Mouse (Mus musculus) lung, embryonic 16.5 days (tissue): Measurements from ENCODE around the gene Fam160a1. TPM values are rescaled to one million over a fixed set of nuclear protein-coding genes. Genes with fewer than 3 reads are reported as not detected.

Experiments
- ATAC-seq: fragments of 200-750 bp; cut with Nextera tagmentation; 2 replicates; pipeline ENCODE4 v1.8.0; 2017; ENCODE audit warnings: low read depth, mild to moderate bottlenecking, moderate library complexity
- H3K27ac ChIP-seq: fragments of 300-500 bp; sonication (generic); 2 replicates; pipeline ENCODE4 v1.5.1; 2014; ENCODE audit warnings: mild to moderate bottlenecking, control low read depth, low read length
- H3K27me3 ChIP-seq: fragments of 300-500 bp; sonication (generic); 2 replicates; pipeline ENCODE4 v1.6.1; 2014; ENCODE audit warnings: low read depth, low read length, mixed read lengths; ENCODE audit not compliant: control insufficient read depth, insufficient read depth
- H3K36me3 ChIP-seq: fragments of 300-500 bp; sonication (generic); 2 replicates; pipeline ENCODE4 v1.6.1; 2014; ENCODE audit warnings: low read length; ENCODE audit not compliant: control insufficient read depth, insufficient read depth
- H3K4me1 ChIP-seq: fragments of 300-500 bp; sonication (generic); replicated peaks from 2 replicates; pipeline ENCODE4 v1.6.1; 2014; ENCODE audit warnings: low read length, mixed read lengths; ENCODE audit not compliant: control insufficient read depth, insufficient read depth
- H3K4me2 ChIP-seq: fragments of 300-500 bp; sonication (generic); 2 replicates; pipeline ENCODE4 v1.6.1; 2014; ENCODE audit warnings: low read depth, low read length, control low read depth
- H3K4me3 ChIP-seq: fragments of 300-500 bp; sonication (generic); 2 replicates; pipeline ENCODE4 v1.5.1; 2014; ENCODE audit warnings: mild to moderate bottlenecking, low read length, control low read depth
- H3K9ac ChIP-seq: fragments of 300-500 bp; sonication (generic); 2 replicates; pipeline ENCODE4 v1.6.1; 2014; ENCODE audit warnings: low read length, control low read depth
- H3K9me3 ChIP-seq: fragments of 300-500 bp; sonication (generic); 2 replicates; pipeline ENCODE4 v1.6.1; 2016; ENCODE audit warnings: low read length; ENCODE audit not compliant: control insufficient read depth
- WGBS: fragments of 180-500 bp; shearing (Covaris S2); extraction: QIAGEN DNeasy Blood & Tissue Kit; methylation state at CpG from one replicate; pipeline ENCODE4 v1.1.7; 2014; 5-methylcytosine and 5-hydroxymethylcytosine counted together
- polyA plus RNA-seq: library from polyadenylated mRNA; unstranded; fragments of >200 nt; fragmentation: Nextera tagmentation; extraction: Ambion mirVana; gene quantifications from 2 replicates; pipeline ENCODE4 v1.2.1, GENCODE M21; 2015

The Fam160a1 gene
- 3.4 and 3.5 TPM in 2 replicates for polyA plus RNA-seq

- H3K9ac ChIP-seq = no peak within 1 kb of the TSS
- H3K4me3 ChIP-seq = no peak within 1 kb of the TSS
- H3K9me3 ChIP-seq = no peaks in the 10 kb centered on the region
- no peak within 1 kb of the TSS for H3K4me2 ChIP-seq
- WGBS = 73% methylated on average over 2 of the region's 2 CpGs
- H3K27ac ChIP-seq = no peak within 1 kb of the TSS
- ATAC-seq = no peak
- no peaks in the 10 kb centered on the region for H3K27me3 ChIP-seq
- no peaks in the 10 kb centered on the region for H3K4me1 ChIP-seq
- no peaks in the 10 kb centered on the region for H3K36me3 ChIP-seq
These were observed at the start of gene Fam160a1 for GRCm38 (mm10) chr3:85817191-85817590. Fam160a1 (minus strand) TSS chr3:85817291.

- Histone ChIP-seq H3K27me3 (no peaks in the 10 kb centered on the region), H3K27ac (no peak overlapping the region), H3K9ac (no peak overlapping the region), H3K36me3 (no peaks in the 10 kb centered on the region), H3K4me1 (no peaks in the 10 kb centered on the region; the same call in 1 of the 2 replicates), H3K4me2 (no peak overlapping the region), H3K4me3 (no peak overlapping the region), H3K9me3 (peaks cover 2% of the 10 kb centered on the region)
- 20% methylated on average over 3 of the region's 3 CpGs for WGBS
- no peak for ATAC-seq
These were observed 46.9 kb upstream of the Fam160a1 start for GRCm38 (mm10) chr3:85863996-85864395.

- no peak for ATAC-seq
- H3K9me3 ChIP-seq = no peaks in the 10 kb centered on the region
- WGBS = 72% methylated on average over 2 of the region's 2 CpGs
- H3K4me1 ChIP-seq = peaks cover 9% of the 10 kb centered on the region
- no peak overlapping the region for H3K27ac ChIP-seq
- no peak overlapping the region for H3K9ac ChIP-seq
- no peak overlapping the region for H3K4me3 ChIP-seq
- H3K27me3 ChIP-seq = no peaks in the 10 kb centered on the region
- H3K36me3 ChIP-seq = no peaks in the 10 kb centered on the region
- no peak overlapping the region for H3K4me2 ChIP-seq
These were observed 45.8 kb upstream of the Fam160a1 start for GRCm38 (mm10) chr3:85862886-85863285.

GRCm38 (mm10) chr3:85860996-85861395 is 43.9 kb upstream of the Fam160a1 start:
- Histone ChIP-seq H3K4me2 (no peak overlapping the region), H3K9me3 (no peaks in the 10 kb centered on the region), H3K36me3 (no peaks in the 10 kb centered on the region), H3K27me3 (no peaks in the 10 kb centered on the region), H3K4me3 (no peak overlapping the region), H3K9ac (no peak overlapping the region), H3K27ac (no peak overlapping the region), H3K4me1 (peaks cover 13% of the 10 kb centered on the region)
- ATAC-seq = no peak
- WGBS = 78% methylated on average over 5 of the region's 5 CpGs

- Histone ChIP-seq H3K4me3 (no peak overlapping the region), H3K9ac (no peak overlapping the region), H3K4me1 (peaks cover 13% of the 10 kb centered on the region), H3K27ac (no peak overlapping the region), H3K9me3 (no peaks in the 10 kb centered on the region), H3K27me3 (no peaks in the 10 kb centered on the region), H3K4me2 (no peak overlapping the region), H3K36me3 (no peaks in the 10 kb centered on the region)
- WGBS = 69% methylated on average over 6 of the region's 6 CpGs
- no peak for ATAC-seq
These were observed 42.2 kb upstream of the Fam160a1 start for GRCm38 (mm10) chr3:85859311-85859710.

- Histone ChIP-seq H3K27ac (peak overlapping the region; percentile 86), H3K9ac (no peak overlapping the region)
These were observed 41.3 kb upstream of the Fam160a1 start for GRCm38 (mm10) chr3:85858140-85859135.

GRCm38 (mm10) chr3:85857083-85857482 is 40.0 kb upstream of the Fam160a1 start:
- H3K4me2 ChIP-seq = no peak overlapping the region
- ATAC-seq = no peak
- WGBS = 37% methylated on average over 4 of the region's 4 CpGs
- no peak overlapping the region for H3K9ac ChIP-seq
- no peak overlapping the region for H3K27ac ChIP-seq
- no peaks in the 10 kb centered on the region for H3K27me3 ChIP-seq
- no peak overlapping the region for H3K4me3 ChIP-seq
- no peaks in the 10 kb centered on the region for H3K36me3 ChIP-seq
- no peaks in the 10 kb centered on the region for H3K9me3 ChIP-seq
- peaks cover 13% of the 10 kb centered on the region for H3K4me1 ChIP-seq

More at GRCm38 (mm10) chr3:85858140-85859135, 41.3 kb upstream of the Fam160a1 start:
- H3K4me1 ChIP-seq = peaks cover 13% of the 10 kb centered on the region
- 51% methylated on average over 11 of the region's 11 CpGs for WGBS
- no peaks in the 10 kb centered on the region for H3K9me3 ChIP-seq
- H3K4me2 ChIP-seq = no peak overlapping the region
- ATAC-seq = peak; percentile 79
- H3K27me3 ChIP-seq = no peaks in the 10 kb centered on the region
- H3K36me3 ChIP-seq = no peaks in the 10 kb centered on the region
- no peak overlapping the region for H3K4me3 ChIP-seq

- 83% methylated on average over 5 of the region's 5 CpGs for WGBS
- peaks cover 13% of the 10 kb centered on the region for H3K4me1 ChIP-seq
- ATAC-seq = no peak
- no peak overlapping the region for H3K4me3 ChIP-seq
- no peaks in the 10 kb centered on the region for H3K27me3 ChIP-seq
- no peaks in the 10 kb centered on the region for H3K9me3 ChIP-seq
- no peak overlapping the region for H3K4me2 ChIP-seq
- H3K27ac ChIP-seq = no peak overlapping the region
- no peaks in the 10 kb centered on the region for H3K36me3 ChIP-seq
- H3K9ac ChIP-seq = no peak overlapping the region
These were observed 38.9 kb upstream of the Fam160a1 start for GRCm38 (mm10) chr3:85855947-85856346.

GRCm38 (mm10) chr3:85855043-85855442 is 38.0 kb upstream of the Fam160a1 start:
- H3K27ac ChIP-seq = no peak overlapping the region
- no peak overlapping the region for H3K4me2 ChIP-seq
- no peaks in the 10 kb centered on the region for H3K36me3 ChIP-seq
- H3K9me3 ChIP-seq = no peaks in the 10 kb centered on the region
- no peak overlapping the region for H3K4me3 ChIP-seq
- H3K27me3 ChIP-seq = no peaks in the 10 kb centered on the region
- ATAC-seq = no peak
- 80% methylated on average over 3 of the region's 3 CpGs for whole genome bisulfite sequencing
- peaks cover 13% of the 10 kb centered on the region for H3K4me1 ChIP-seq
- H3K9ac ChIP-seq = no peak overlapping the region
